Mouse (Mus musculus): Measurements from ENCODE around the gene Hltf.
"Not testable (repeated sequence)": the region's sequence is repeated elsewhere in the genome, so short reads cannot be mapped to it uniquely, and the experiment has no call there.

Gene Hltf

DNA sequence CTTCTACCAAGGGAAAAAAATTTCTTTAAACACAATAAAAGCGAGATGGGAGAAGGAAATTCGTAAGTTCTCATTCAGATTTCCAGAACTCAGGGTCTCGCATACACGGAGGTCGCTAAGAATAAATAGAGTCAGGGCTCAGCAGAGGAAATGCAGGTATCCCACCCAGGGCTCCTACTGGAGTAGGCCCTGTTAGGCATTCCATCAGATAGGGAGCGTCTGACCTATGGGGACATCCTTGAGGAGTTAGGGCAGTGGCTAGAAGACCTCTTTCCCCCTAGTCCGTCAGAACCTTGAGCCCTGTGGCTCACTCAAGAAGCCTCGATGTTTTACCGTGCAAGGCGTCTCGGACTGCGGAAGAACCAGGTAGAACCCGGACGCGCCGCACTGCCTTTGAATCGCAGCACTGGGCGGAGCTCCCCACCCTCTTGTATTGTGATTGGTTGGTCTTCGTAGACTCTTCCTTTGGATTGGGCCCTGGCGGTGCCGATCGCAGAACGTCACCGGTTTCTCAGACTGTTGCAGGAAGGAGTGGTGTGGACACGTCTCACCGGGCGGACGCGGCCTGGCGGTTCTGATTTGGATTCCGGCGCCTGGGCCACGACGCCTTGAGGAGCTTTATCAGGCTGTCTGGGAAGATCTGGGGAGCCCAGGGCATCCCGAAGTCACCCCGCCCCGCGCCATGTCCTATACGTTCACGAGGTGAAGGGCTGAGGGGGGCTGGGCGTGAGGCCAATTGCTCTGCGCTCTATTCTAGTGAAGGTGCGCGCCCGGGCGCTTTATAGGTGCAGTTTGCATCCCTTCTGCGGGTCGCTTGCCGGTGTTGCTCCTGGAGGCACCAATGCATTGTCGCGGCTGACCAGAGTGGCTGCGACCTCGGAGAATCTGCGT is at the start of gene Hltf:
TSS of gene Hltf (plus strand) at position 506 of the 891 bp plus-strand sequence.
- peak; percentile 98 for DNase-seq

DNA sequence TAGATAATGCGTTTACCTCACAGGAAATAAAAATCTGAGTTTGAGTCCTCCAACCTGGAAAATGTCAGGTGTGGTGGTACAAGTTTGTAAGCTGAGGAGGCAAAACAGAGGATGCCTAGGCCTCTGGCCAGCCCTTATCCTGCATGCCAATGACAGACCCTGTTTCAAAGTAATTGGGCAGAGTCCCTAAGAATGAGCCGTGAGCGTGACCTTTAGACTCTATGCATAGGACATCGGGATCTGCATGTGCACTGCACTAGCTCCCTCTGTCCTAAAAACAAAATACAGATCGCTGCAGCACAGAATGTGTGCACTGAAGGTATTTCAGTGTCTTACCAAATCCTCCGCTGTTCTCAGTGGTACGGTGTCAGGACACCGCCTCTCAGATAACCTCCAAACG is 47.1 kb upstream of the Hltf start:
- no peak for DNase-seq

DNA sequence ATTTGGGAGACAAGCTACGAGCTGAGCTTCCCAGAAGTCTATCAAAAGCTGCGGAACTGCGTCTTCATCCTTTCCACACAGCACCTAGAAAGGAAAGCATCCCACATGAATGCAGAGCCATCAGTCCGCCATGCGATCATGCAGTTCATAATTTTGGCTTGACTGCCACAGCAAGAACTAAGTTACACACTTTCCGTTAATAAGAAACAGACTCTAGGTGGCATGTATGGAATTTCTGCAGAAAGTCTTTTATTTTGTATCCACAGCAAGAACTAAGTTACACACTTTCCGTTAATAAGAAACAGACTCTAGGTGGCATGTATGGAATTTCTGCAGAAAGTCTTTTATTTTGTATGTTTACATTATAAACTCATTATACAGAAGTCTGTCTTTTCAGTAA is 46.7 kb upstream of the Hltf start:
- not testable (repeated sequence) for DNase-seq

DNA sequence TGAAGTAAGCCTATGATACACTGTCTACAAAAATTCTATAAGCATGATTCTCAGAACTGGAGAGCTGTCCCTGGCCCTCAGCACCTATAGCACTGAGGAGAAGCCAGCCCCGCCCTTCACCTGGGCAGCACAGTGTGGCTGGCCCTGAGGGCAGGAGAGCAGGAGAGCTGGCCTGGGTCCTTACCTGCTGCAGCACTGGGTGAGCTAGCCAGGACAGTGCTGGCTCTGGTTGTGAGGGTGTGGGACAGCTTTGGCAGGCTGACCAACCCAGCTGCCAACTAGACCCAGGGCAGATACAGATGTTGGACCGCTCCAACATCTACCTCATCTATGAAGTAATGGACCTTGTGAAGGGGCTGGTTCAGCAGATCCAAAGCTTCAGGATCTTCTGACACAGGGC is 43.2 kb upstream of the Hltf start:
- no peak for DNase-seq

DNA sequence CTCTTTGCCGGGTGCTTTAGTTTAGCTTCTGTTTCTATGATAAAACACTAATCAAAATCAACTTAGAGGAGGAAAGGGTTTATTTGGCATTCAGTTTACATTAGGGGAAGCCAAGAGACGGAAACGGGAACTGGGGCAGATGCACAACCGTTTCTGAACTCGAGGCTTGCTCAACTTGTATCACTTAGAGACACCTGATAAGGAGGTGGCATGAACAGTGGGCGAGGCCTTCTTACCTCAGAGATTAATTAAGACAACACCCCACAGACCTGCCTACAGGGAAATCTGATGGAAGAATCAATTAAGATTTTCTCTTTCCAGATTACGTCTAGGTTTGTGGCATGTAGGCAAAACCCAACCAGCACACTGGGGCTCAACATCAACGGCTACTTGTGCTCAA is 39.5 kb upstream of the Hltf start:
- DNase-seq: no peak

DNA sequence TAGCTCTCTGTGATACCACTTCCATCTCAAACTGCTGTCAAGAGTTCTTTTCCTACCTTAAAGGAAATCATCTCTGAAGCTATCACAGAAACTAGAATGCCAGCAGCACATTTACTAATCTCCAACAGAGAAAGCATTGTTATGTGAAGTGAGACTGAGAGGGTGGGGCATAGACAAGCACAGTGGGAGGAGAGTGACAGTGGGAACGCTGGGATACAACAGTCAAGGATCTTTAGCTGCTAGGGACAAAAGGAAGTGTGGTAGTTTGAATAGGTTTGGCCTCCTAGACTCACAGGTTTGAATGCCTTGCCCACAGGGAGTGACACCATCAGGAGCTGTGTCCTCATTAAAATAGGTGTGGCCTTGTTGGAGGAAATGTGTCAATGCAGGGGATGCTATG is 33.8 kb upstream of the Hltf start:
- DNase-seq: no peak

DNA sequence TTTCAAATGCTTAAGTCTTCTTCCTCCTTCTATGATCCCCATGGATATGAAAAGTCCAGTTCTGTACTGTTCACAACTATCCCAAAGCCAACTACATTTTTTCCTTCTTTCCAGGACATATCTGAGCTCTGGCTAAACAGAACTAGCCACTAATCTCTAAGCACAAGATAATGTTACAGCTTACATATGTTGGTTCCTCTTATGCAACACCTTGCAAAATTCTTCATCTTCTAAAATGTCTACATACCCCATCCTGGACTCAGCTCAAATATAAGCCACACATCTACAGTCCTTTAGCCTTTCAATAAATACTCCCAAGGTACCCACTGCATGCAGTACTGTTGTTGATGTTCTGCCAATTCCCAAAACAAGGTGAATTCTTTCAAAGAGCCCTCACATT is 31.1 kb upstream of the Hltf start:
- DNase-seq: no peak

DNA sequence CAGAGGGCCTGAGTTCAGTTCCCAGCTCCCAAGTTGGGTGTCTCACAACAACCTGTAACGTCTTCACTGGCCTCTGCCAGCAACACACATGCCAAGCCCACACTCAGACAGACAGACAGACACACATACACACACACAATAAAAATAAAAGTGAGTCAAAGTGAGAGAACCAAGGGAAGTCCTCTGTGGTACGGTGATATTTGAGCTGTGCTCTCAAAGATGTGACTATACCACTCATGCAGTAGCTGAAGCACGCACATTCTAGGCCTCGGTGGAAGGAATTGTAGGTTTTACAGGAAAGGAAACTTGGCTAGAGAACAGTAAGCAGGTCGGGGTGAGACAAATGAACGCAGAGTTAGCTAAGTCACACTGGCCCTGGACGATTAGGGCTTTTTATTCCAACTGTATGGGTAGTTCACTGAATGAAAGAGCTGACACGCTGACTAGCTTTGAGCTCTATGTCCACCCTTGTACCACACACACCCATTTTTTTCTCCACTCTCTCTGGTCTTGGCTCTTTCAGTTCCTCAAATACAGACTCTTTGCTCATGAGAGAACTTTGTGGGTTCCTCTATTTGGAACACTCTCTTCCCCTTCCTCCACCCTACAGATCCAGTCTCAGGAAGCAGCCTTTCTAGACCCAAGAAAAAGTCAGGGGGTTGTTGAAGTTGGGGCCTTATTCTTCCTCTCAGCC is 30.5 kb upstream of the Hltf start:
- DNase-seq: no peak

DNA sequence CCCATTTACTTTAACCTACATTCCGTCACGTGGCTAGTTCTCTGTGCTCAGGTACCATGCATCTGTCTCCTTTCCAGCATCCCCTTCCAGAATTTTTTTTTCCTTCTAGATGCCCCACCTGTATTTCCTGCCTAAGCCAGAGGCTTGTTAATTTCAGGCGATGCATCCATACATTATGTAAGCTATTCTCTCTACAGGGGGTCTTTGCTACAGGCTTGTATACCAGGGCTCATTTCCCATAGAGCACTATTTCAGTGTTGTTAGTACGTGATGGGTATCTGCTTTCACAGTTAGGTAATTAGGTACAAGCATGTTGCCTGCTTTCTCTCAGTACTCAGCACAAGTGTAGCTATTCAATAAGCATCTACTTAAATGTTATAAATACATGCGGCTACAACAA is 29.8 kb upstream of the Hltf start:
- no peak for DNase-seq

DNA sequence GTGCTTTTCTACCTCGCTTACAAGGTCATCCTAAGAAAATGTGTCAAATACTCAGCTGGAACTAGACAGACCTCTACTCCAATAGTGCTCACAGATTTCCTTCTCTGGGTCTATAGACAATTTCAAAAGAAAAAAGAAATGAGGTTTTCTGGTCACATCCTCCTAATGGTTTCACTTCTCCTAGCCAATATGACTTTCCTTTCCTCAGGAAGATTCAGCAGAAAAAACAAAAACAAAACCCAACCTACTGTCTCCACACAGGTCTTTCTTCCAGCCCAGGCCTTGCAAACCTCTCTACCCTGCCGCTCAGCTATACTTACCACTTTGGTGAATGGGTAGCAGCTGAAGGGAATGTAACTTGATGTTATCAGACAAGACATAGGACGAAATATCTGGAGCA is 29.0 kb upstream of the Hltf start:
- no peak for DNase-seq

DNA sequence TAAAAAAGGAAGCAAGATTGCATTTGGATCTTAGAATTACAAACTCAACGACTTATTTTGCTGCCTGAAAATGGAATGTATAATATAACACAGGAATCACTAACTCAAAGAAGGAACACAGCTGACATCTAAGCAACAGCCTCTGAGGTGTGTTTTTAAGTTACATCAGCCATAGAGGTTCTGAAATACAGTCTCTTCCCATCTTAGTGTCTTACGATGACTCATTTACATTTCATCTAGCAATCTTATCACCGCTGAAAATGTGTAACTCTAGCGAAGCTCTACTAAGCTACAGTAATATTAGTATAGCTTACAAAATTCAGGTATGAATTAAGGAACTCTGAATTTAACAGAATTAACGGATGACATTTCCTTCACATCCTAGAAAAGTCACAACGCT is 26.8 kb upstream of the Hltf start:
- no peak for DNase-seq

DNA sequence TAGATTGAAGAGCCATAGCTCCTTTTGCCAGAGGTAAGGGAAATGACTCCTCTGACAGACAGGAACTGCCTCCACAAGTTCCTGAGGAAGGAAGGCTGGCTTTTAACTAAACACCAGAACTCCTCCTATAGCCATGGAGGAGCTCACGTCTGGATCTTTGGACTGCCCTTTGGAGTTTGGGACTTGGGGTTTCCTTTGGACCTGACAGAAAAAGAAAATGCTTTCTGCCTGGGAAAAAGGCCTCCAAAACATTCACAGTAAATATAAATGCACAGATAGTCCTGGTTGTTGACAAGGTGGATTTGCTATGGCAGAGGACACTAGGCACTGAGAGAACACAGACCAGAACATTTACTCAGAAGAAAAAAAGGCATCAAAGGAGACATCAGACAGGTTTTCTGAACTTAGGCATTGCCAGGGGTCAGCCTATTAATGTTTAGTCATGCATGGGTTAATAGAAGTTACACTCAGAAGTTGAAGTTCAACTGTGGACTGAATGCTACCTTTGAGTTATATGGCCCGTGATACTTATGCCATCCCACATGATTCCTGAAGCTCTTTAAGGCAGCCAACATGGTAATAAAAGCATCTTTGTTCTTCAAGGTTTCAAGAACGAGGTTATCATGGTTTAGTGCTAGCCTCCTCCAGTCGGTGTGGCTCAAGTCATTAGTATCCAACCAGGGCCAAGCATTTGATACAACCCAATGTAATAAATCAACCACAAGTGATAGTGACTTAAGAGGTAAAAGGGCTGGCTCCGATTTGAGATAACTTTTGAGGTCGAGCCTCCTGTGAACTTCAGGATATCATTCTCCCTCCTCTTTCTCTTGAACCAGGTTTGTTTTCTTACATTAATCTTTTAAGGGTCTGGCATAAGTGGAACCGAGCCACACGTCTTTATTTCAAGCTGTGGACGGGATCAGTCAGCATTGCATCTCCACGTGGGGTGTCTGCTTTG is 23.6 kb upstream of the Hltf start:
- DNase-seq: peak; percentile 30

DNA sequence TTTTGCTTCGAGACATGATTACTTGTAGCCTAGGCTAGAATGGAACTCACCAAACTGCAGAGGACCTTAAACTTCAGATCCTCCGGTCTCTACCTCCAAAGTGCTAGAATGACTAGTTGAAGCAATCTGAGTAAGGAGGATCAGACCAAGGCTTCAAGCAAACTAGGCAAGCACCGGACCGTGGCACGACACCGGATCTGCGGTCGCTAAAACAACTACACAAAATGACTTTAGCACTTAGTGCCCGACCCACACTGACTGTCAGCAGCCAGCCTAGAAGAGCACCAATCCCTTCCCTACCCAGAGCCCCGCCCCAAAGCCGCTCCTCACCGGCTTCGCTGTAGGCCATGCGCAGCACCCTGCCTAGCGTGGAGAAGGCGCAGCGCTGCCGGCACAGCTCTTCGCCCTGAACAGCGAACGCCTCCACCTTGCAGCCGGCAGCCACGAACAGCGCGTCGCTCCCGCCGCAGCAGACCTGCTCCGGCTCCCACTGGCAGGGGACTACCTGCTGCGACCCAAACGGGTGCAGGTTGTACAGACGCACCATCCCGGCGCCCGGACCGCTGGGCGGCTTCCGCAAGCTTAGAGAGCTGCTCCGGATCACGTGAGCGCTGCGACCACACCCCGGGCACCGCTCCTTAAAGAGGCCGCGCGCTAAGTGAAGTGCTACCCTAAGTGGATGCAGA is 22.7 kb upstream of the Hltf start, which contains the start of gene Hps3:
TSS of gene Hps3 (minus strand) at position 597 of the 686 bp plus-strand sequence.
- peak; percentile 86 for DNase-seq

DNA sequence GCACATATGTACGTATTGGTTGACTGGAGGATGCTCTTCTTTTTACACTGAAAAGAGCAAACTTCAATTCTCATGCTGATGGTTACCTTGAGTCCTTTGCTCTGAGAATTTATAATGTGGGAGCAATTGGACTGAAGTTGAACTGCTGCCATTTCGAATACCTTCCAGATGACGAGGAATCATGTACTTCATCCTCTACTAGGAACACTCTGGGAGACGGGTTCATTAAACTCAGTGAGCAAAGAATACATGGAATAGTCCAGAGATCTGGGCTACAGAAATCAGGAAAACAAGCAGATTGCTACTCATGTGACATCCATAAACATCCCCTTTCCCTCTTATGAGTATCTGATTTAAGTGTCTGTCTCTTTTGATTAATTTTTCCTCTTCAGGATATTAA is 21.5 kb upstream of the Hltf start:
- no peak for DNase-seq

DNA sequence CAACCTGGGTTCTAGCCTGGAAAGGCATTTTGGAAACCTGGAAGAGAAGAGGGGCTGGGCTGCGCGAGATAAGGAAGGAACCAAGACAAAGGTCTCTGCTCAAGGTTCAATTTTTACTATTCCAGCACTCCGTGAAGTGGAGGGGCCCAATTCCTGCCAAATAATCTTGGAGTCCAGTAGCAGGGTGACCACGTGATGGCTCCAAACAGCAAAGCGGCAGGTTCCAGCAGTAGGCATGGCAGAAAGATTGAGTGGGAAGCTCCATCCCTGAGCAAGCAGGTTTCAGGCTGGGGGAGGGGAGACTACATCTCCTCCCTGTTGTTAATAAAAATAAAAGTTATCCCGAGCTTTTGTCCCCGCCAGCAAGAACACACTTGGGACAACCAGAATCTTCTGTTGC is 16.1 kb upstream of the Hltf start:
- DNase-seq: not testable (repeated sequence)

DNA sequence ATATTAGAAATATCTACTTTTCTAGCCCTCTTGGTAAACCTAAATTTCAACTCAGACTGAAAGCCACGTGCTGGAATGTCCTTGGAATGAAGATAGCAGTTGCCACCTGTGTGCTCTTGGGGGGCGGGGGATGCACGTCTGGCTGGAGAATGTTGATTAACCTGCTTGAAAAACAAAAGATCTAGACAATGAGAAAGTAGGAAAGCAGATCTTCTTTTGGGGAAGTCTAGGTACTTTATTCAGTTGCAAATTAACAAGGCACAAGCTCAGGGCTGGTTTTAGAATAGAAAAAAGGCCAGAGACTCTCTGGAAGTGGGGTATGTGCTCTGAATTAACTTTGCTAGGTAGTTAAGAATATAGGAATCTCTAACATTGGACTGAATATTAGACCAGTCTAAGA is 12.9 kb upstream of the Hltf start:
- DNase-seq: not testable (repeated sequence)

DNA sequence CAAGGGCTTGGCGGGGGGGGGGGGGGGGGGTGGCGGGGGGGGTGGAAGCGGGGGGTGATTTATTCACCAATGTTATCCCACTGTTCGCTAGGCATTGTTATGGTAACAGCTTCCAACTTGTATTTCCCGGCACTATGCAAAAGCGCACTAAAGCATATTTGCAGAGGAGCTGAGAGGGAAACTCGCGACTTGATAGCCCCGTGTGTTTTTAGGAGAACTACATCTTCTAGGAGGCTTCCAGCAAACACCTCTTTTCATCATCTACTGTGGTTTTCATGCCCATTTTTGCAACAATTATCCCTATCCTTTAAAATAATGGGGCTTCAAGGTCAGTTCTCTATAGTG is 558 bp downstream of the Hltf start:
- peak; percentile 46 for DNase-seq

DNA sequence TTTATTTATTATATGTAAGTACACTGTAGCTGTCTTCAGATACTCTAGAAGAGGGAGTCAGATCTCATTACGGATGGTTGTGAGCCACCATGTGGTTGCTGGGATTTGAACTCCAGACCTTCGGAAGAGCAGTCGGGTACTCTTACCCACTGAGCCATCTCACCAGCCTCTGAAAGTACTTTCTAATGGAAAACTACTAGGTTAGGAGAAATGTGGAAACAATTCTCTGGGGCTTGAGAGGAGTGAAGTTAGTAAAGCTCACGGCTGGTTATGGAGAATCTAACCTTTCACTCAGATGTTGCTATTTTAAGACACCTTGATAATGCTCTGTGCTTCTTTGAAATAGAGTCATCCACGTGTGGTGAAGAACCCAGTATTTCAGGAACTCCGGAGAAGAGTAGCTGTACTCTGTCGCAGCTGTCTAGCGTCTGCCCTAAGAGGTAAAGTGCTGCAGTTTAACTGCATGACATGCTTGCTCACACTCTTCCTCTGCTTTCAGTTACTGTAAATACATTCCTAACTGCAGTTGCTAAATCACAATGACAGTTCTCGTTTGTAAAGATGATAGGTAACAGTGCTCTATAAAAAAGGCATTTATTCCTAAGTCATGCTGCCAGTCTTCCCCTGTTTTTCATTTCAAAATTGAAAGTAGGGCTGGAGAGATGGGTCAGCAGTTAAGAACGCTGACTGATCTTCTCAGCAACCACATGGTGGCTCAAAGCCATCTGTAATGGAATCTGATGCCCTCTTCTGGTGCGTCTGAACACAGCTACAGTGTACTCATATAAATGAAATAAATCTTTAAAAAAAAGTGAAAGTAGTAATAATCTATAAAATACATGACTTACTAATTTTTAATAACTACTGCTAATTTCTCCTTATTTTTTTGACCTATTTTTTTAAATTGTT is 18.8 kb downstream of the Hltf start:
- no peak for DNase-seq

DNA sequence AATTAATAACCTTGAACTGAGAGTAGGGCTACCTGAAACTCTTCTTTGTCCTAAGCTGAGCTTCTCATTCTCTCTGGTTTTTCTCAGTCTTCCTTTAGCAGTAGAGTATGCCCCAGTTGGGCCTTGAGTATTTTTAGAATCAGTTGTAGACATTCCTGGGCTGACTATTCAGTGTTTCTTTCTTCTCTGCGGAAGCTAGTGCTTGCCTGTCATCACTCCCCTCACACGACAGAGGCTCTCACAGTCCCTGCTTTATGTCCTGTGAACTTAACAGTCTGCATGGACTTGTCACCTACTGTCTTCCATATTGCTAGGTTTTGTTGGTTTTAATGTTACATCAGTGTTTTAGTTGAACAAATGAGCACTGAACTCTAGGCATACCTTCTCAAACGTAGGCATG is 24.6 kb downstream of the Hltf start:
- DNase-seq: no peak

DNA sequence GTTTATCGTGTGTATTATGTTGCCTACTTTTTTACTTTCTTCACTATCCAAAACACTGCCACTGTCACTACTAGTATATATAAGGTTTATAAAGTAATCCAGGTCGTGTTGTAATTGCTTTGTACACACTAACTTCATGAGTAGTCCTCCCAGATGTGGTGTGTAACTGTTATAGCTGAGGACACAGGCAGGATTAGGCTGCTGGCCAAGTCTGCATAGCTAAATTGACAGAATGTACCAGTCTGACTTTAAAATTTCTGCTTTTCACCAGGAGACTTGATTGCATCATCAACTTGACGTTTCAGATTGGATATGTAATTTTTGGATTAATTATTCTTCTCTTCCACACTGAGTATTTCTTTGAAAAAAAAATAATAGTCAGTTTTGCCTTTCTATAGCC is 46.2 kb downstream of the Hltf start:
- no peak for DNase-seq

DNA sequence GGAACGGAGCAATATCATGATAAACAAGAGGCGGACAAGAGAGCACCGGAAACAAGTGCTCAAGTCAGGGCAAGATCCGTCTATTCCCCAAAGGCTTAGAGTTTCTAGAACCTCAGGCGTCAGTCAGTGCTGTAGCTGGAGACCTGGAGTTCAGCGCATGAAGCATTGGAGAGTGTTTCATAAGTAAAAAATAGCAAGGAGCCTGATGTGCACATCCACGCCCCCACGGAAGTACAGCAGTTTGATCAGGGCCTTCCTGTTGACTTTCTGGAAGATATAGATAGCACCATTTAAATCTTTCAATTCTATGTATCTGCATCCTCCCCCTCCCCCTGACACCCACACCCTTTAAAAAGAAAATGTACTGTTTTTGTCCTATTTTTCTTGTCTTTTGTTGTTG is 46.7 kb downstream of the Hltf start:
- no peak for DNase-seq

DNA sequence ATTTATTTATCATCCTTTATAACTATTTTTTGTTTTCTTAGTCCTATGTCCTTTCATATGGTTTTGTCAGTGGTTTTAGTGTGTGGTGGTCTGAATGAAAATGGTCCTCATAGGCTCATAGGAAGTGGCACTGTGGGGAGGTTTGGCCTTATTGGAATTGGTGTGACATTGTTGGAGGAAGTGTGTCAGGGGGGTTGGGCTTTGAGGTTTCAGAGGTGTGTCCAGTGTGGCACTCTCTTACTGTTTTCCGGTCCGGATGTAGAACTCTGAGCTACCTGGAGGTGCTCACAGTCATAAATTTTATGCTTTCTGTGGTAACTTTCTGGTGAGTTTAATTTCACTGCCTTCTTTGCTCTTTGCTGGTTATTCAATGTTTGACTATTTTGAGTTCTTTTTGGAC is 47.2 kb downstream of the Hltf start:
- no peak for DNase-seq

All from cerebellum, adult 9-10 months (tissue).